Comparison of ENCODE assay signal across 8 mouse cellular contexts in genomic region chr3:95993881-95994280, GRCm38 (mm10). TPM values are rescaled to one million over a fixed set of nuclear protein-coding genes. Genes with fewer than 3 reads are reported as not detected.
DNase-seq lines count a peak whose midpoint lies in the region; ATAC-seq lines count a peak whose summit lies in the region.

No protein-coding gene starts in this region.

- H3K27ac ChIP-seq in heart, embryonic 14.5 days (replicated peaks in 1 of 2; ENCODE audit: control insufficient read depth in 1 of 2, insufficient read depth in 1 of 2, low read depth in 2 of 2, low read length in 2 of 2), result peak overlapping the region; percentile 97 to 98
- H3K27ac ChIP-seq in midbrain, embryonic 13.5 days, result peak overlapping the region; percentile 99

- peaks cover 40% of the 10 kb centered on the region for H3K36me3 ChIP-seq in heart, embryonic 14.5 days (ENCODE audit: control insufficient read depth, insufficient read depth, low read length)
- peaks cover 38% of the 10 kb centered on the region for H3K36me3 ChIP-seq in midbrain, embryonic 13.5 days

- DNase-seq in adrenal gland, postnatal 14 days, result peak; percentile 45
- no peak for DNase-seq in adrenal gland, adult 8-10 months
- DNase-seq in cerebellum, postnatal 14 days, result peak; percentile 60 to 66
- DNase-seq in kidney, postnatal 14 days, result peak; percentile 40
- no peak for DNase-seq in adrenal gland, postnatal 4 days (ENCODE audit: low spot score in 2 of 2)
- no peak for DNase-seq in right cerebral cortex, postnatal 10 days (ENCODE audit: low spot score in 2 of 2)

- 9% methylated on average over 4 of the region's 4 CpGs for WGBS in heart, embryonic 14.5 days
- 26% methylated on average over 4 of the region's 4 CpGs for WGBS in midbrain, embryonic 13.5 days

- peaks cover 23 to 52% of the 10 kb centered on the region in 2 experiments for H3K4me1 ChIP-seq in heart, embryonic 14.5 days (ENCODE audit: control insufficient read depth in 2 of 2, insufficient read depth in 2 of 2, low read length in 2 of 2)
- H3K4me1 ChIP-seq in midbrain, embryonic 13.5 days (replicated peaks), result peaks cover 58% of the 10 kb centered on the region

- peak; percentile 27; the same call in 1 of the 2 replicates for ATAC-seq in heart, embryonic 14.5 days (ENCODE audit: insufficient number of reproducible peaks, insufficient read depth, low FRiP score, low read depth)
- no peak for ATAC-seq in midbrain, embryonic 13.5 days

- H3K4me2 ChIP-seq in heart, embryonic 14.5 days (ENCODE audit: low read length), result peak overlapping the region; percentile 82
- peak overlapping the region; percentile 88 for H3K4me2 ChIP-seq in midbrain, embryonic 13.5 days (replicated peaks)

- H3K9me3 ChIP-seq in heart, embryonic 14.5 days (ENCODE audit: control insufficient read depth, low read length), result no peaks in the 10 kb centered on the region
- H3K9me3 ChIP-seq in midbrain, embryonic 13.5 days, result no peaks in the 10 kb centered on the region

- peak overlapping the region; percentile 97 for H3K9ac ChIP-seq in heart, embryonic 14.5 days (ENCODE audit: low read length)
- peak overlapping the region; percentile 89 for H3K9ac ChIP-seq in midbrain, embryonic 13.5 days (replicated peaks)

- no peaks in the 10 kb centered on the region for H3K27me3 ChIP-seq in heart, embryonic 14.5 days (ENCODE audit: control insufficient read depth, insufficient read depth, low read length)
- no peaks in the 10 kb centered on the region for H3K27me3 ChIP-seq in midbrain, embryonic 13.5 days

- peak overlapping the region; percentile 68 to 92 for H3K4me3 ChIP-seq in heart, embryonic 14.5 days (ENCODE audit: control insufficient read depth in 1 of 2, insufficient read depth in 1 of 2, low read depth in 1 of 2, low read length in 2 of 2)
- peak overlapping the region; percentile 86 for H3K4me3 ChIP-seq in midbrain, embryonic 13.5 days (replicated peaks)

RNA-seq across cellular contexts. Expression of gene Plekho1, which starts 1.9 kb away (rescaled TPM):
- total RNA-seq in adrenal gland, postnatal 14 days (2021), result 29.4 and 47.2 TPM in 2 replicates
- total RNA-seq in adrenal gland, adult 8-10 months (2022), result 10 to 100 TPM; 16.8 to 33.6 (median 28.7) TPM
- polyA plus RNA-seq in heart, embryonic 14.5 days (2014; fragmentation: Nextera tagmentation; extraction: Ambion mirVana), result 65.0 and 73.7 TPM in 2 replicates
- 61.2 and 77.0 TPM in 2 replicates for polyA plus RNA-seq in midbrain, embryonic 13.5 days (2015; fragmentation: Nextera tagmentation; extraction: Ambion mirVana)
- 10 to 100 TPM; 38.5 to 41.6 TPM for total RNA-seq in adrenal gland, postnatal 4 days (2021)

Comparison
In these comparisons a context has a peak if more than half of its experiments do, and no peak if none do; other contexts are left out.
1. DNase-seq: peak in adrenal gland, postnatal 14 days (single experiment), cerebellum, postnatal 14 days (2 of 2) and kidney, postnatal 14 days (single experiment); none in adrenal gland, adult 8-10 months (single experiment), adrenal gland, postnatal 4 days (0 of 2) and right cerebral cortex, postnatal 10 days (0 of 2).